Mouse (Mus musculus) brain, adult 2 months (tissue): Measurements from ENCODE around the gene Coro1a.
A peak's percentile ranks its signal among the peaks of the same experiment; 100 is the strongest.

Source experiments
- DNase-seq: peaks from one replicate; pipeline ENCODE4 v3.0.0; 2011; ENCODE audit warnings: low read depth, low spot score

Coro1a gene

GRCm38 (mm10) chr7:126708175-126708952 is 777 bp upstream of the Coro1a start:
- no peak for DNase-seq

DNA sequence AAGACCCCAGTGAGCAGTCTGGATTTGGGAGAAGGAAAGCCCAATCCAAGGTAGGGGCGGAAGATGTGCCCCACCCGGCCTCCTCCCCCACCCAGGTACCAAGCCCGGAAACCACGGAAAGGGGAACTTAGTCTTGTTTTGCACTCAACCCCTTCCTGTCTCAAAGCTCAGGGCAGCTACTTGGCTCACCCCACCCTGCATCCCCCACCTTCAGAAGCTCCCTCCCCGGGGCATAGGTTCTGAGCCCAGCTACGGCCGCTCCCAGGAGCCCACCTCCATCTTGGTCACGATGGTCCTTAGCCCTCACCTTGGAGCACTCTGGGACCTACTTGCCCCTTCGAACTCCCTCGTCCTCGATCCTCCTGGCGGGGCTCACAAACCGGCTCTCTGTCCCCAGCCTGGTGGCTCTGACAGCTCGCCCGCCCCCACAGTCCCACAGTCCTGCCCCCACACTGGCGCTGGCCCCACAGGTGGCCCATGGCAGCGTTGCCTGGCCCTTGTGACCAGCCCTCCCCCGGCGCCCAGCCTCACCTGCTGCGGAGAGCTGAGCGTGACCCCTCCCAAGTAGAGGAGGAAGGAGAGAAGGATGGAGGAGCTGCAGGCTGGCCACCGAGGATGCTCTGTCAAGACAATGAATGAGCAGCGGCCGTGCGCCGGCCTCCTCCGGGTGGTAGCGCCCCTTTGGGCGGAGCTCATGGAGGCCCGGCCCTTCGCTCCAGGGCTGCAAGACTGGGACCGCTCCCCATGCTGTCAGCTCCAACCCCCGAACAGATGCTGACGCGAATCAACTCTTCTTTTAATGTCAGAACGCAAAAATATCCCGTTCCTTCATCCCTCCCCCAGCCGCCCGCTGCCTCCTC is 3.2 kb downstream of the Coro1a start:
- peak; percentile 96 for DNase-seq

- peak; percentile 72 for DNase-seq
Observed at GRCm38 (mm10) chr7:126703757-126704077, 3.9 kb downstream of the Coro1a start.

DNA sequence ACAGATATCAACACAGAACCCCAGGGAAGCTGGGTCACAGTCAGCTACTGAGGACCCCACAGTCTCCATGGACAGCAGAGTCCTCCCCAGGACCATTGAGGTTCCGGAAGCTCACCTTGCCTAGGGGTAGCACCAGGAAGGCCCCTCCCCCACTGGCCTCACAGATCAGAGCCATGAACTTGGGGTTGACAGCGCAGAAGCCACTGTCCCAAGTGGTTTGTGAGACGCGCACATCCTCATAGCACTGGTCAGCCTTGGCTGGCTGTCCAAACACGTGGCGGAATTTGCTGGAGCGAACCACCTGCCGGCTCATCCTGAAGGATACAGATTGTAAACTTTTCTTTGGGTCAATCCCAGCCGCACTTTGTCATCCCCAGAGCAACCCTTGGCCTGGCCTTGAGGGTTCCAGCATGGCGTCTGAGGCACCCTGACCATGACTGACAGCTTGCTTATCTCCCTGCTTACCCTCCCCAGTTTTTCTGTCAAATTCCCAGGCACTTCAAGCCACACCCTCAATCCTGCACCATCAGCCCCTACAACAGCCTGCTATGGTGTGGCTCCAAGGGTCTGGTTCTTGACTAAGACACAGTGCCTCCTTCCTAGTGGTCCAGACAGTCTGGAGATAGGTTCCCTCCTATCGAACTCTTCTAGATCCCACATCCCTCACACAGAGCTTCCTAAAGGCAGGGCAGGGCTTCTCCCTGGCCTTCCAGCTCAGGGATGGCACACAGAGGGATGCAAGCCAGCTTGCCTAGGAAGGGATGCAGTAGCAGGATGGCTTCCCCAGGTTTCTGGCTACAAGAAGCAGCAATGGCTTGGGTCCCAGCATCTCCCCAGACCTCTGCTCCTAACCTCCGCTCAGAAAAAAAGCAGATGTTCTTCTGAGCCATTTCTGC is 4.5 kb downstream of the Coro1a start:
- DNase-seq = peak; percentile 63

DNA sequence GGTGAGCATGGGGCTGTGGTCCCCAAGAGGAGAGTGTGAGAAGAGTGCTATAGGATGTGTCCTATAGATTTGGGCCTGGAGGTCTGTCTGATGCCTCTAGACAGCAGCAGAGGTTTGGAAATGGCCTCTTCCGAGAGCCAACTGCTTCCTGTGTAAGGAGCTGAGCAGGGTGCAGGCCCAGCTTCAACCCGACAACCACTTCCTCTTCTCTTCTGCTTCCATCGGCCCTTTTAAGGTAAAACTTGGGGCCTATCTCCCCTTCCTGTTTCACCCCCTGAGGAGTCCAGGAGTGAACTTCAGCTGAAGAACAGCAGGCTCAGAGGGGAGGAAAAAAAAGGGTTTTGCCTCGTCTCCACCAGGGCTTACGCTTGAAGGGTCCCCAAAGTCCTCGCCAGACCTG is 5.2 kb downstream of the Coro1a start:
- DNase-seq = peak; percentile 55

GRCm38 (mm10) chr7:126701559-126702357 is 5.8 kb downstream of the Coro1a start:
- DNase-seq = no peak

- DNase-seq = peak; percentile 93
Observed at GRCm38 (mm10) chr7:126701070-126701469, 6.5 kb downstream of the Coro1a start.

- no peak for DNase-seq
Observed at GRCm38 (mm10) chr7:126700063-126701015, 7.2 kb downstream of the Coro1a start.

DNA sequence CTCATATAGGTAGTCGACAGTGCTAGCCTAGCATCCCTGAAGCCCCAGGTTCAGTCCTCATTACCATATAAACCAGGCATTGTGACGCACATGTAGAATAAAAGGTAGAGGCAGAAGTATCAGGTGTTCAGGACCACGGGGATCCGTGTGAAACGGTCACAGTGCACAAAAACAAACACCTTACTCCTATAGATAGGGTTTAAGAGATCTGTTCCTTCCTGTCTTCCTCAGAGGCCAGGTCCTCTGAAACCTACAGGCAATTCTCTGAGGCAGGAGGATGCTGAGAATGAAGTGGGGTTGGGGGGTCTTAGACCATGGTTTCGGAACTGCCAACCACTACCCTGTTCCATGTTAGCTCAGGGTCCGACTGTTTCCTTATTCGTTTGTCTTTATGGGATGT is 9.7 kb downstream of the Coro1a start:
- no peak for DNase-seq

- no peak for DNase-seq
Observed at GRCm38 (mm10) chr7:126696886-126697285, 10.7 kb downstream of the Coro1a start.

DNA sequence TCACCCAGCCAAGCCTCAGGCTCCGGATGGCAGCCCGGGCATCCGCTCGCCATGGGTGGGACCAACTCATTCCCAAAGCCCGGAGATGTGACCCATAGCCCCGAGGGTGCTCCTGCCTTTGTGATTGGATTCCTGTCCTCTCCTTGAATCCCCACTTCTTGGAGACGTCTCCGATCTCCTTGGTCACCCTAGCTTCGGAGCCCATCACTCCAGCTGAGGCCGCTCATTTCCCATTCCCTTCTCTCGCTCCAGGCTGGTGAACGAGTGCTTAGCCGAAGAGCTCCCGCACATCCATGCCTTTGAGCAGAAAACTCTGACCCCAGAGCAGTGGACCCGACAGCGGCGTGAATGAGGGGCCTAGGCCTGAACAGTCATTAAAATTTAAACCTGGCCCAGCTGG is 11.3 kb downstream of the Coro1a start:
- no peak for DNase-seq

DNA sequence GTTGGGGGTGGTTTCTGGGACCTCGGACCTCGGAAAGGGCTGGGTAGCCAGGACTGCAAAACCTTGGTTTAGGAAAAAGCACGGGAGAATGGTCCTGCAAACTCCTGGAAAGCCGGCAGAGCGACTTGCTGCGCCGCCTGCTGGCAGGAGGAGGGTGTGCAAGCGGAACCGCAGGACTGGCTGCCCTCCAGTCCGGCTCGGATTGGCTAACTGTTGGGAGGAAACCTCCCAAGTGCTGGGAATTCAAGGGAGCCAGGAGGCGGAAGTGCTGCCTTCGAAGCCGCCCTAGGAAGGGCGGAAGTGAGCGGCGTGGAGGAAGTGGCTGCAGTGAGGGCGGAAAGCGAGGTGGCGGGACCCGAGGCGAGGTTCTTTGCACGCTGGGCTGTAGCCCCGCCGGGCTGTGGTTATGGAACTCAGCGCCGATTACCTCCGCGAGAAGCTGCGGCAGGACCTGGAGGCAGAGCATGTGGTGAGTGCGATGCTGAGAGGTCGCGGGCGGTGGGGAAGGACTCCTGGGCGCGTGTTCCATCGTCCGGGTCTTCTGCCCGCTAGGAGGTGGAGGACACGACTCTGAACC is 11.9 kb downstream of the Coro1a start, which contains the start of gene Slx1b:
Slx1b (minus strand) TSS at position 154 of the 577 bp plus-strand sequence.
- peak; percentile 99 for DNase-seq

GRCm38 (mm10) chr7:126695210-126695611 is 12.4 kb downstream of the Coro1a start, which contains the start of gene Bola2:
Gene Bola2 (plus strand): TSS chr7:126695401.
- DNase-seq = peak; percentile 80

DNA sequence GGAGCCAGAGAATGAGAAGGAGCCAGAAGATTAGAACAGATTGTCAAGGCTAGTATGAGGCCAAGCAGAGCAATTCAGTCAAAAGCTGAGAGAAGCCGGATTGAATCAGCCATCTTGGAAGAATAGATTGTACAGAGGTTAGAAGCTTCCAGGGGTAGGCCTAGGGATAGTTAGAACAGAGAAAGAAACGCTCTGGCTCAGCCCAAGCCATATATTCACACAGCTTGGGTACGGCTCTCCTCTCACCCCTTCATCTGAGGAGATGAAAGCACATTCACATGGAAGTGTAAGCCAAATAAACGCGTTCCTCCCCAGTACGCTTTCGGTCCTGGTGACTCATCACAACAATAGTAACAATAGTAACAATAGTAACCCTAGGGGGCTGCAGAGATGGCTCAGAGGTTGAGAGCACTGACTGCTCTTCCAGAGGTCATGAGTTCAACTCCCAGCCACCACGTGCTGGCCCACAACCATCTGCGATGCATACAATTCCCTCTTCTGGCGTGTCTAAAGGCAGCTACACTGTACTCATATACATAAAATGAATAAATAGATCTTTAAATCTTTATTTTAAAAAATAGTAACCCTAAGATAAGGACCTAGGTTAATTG is 13.0 kb downstream of the Coro1a start:
- DNase-seq = peak; percentile 40

- no peak for DNase-seq
Observed at GRCm38 (mm10) chr7:126693781-126694180, 13.8 kb downstream of the Coro1a start.

- DNase-seq = peak; percentile 92
Observed at GRCm38 (mm10) chr7:126693256-126693655, 14.3 kb downstream of the Coro1a start.

DNA sequence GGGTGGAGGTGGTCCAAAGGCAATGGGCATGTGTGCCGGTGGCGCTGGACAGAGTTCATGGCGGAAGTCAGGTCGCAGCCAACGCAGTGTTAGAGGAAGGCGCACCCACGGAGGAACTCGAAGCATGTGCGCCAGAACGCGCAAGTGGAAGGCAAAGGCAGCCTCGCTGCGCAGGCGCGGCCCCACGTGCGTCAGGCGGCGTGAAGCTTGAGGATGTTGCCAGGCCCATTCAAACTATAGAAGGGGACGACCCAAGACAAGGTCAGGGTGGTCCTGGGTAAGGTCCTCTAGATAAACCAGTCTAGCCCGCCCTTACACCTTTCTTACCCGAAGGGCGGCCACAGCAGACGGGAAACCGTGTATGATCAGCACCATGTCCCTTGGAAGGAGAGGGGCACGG is 15.2 kb downstream of the Coro1a start:
- no peak for DNase-seq

- no peak for DNase-seq
Observed at GRCm38 (mm10) chr7:126691676-126692075, 15.9 kb downstream of the Coro1a start.

DNA sequence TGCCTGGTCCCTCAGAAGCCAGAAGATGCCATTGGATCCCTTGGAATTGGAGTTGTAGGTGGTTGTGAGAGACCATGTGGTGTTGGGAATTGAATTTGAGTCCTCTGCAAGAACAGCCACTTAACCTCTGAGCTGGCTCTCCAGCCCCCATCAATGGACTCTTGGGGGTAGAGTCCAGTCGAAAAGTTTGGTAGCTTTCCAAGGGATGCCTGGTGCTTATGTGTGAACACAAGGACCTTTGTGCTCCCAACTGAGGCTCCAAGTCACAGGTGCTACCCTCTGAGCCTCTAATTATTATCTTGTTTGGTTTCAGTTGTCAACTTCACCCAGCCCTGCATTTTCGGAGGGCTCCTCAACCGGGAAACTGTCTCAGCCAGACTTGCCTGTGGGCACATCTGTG is 16.9 kb downstream of the Coro1a start:
- no peak for DNase-seq
